Mouse (Mus musculus): ENCODE results near the gene Bicdl1. TPM values are rescaled to one million over a fixed set of nuclear protein-coding genes. Genes with fewer than 3 reads are reported as not detected.
"Not testable (repeated sequence)": the region's sequence is repeated elsewhere in the genome, so short reads cannot be mapped to it uniquely, and the experiment has no call there.

Gene Bicdl1
- 11.4 and 12.5 TPM in 2 replicates for total RNA-seq (2017)

- peak; percentile 17; the same call in 1 of the 2 replicates for ATAC-seq (ENCODE audit: extremely low read depth, insufficient number of reproducible peaks, low FRiP score, poor library complexity, severe bottlenecking)
Measured at GRCm38 (mm10) chr5:115731001-115731731, at the start of gene Bicdl1. Gene Bicdl1, minus strand, starts transcription at chr5:115731621.

DNA sequence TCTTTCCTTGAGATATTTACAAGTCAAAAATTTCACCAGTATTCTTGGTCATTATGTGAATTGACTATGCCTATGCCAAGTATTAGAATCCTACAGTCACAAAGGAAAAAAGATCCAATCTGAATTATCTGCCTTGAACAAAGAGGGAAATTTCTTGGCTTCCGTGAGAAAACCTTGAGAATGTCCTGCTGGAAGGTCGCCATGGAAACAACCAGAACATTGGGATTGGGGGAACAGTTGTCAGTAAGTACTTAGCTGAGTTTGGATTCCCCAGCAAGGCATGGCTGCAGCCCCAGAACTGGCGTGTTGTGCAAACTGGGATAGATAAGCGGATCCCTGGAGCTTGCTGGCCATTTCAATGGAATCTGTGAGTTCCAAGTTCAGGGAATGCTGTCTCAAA lies 45.5 kb upstream of the Bicdl1 start:
- no peak for ATAC-seq (ENCODE audit: extremely low read depth, insufficient number of reproducible peaks, low FRiP score, poor library complexity, severe bottlenecking)

GRCm38 (mm10) chr5:115775350-115775749 lies 43.9 kb upstream of the Bicdl1 start:
- no peak for ATAC-seq (ENCODE audit: extremely low read depth, insufficient number of reproducible peaks, low FRiP score, poor library complexity, severe bottlenecking)

GRCm38 (mm10) chr5:115770048-115770447 lies 38.6 kb upstream of the Bicdl1 start:
- no peak for ATAC-seq (ENCODE audit: extremely low read depth, insufficient number of reproducible peaks, low FRiP score, poor library complexity, severe bottlenecking)

GRCm38 (mm10) chr5:115769116-115769515 lies 37.7 kb upstream of the Bicdl1 start:
- ATAC-seq (ENCODE audit: extremely low read depth, insufficient number of reproducible peaks, low FRiP score, poor library complexity, severe bottlenecking): no peak

DNA sequence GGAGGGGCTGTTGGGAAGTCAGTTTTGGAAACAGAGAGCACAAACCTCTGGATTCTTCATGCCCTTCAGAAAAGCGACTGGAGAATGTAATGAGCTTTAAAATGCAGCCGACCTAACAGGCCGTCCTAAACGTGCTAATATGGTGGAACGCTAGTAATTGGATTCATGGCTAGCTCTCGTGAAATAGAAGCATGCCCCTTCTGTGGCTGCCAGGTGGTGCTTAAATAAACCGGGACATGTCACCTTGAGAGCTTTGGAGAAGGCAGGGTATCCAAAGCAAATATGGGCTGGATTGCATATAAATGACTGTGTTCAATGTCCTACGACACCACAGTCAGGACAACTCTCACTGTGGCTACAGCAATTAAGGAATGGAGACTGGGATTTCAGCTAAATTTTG lies 35.4 kb upstream of the Bicdl1 start:
- no peak for ATAC-seq (ENCODE audit: extremely low read depth, insufficient number of reproducible peaks, low FRiP score, poor library complexity, severe bottlenecking)

- ATAC-seq (ENCODE audit: extremely low read depth, insufficient number of reproducible peaks, low FRiP score, poor library complexity, severe bottlenecking): no peak
Measured at GRCm38 (mm10) chr5:115763981-115764380, 32.6 kb upstream of the Bicdl1 start.

DNA sequence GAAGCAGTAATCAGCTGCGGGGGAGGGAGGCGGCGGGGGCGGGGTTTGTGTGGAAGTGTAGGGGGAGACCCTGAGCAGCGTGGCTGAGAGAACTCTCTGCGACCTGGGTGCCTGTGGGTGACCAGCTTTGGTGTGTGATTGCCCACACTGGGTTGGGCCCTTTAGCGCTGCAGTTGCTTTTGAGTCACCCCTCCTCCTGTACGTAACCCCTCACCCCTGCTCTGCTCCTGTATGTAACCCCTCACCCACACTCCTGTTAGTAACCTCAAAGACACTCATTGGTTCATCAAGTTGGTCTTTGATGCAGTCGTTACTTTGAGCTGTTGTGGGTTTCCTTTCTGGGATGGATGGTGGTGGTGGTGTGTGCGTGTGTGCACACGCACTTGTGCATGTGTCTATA lies 29.5 kb upstream of the Bicdl1 start:
- no peak for ATAC-seq (ENCODE audit: extremely low read depth, insufficient number of reproducible peaks, low FRiP score, poor library complexity, severe bottlenecking)

- ATAC-seq (ENCODE audit: extremely low read depth, insufficient number of reproducible peaks, low FRiP score, poor library complexity, severe bottlenecking): no peak
Measured at GRCm38 (mm10) chr5:115758431-115759180, 27.2 kb upstream of the Bicdl1 start.

DNA sequence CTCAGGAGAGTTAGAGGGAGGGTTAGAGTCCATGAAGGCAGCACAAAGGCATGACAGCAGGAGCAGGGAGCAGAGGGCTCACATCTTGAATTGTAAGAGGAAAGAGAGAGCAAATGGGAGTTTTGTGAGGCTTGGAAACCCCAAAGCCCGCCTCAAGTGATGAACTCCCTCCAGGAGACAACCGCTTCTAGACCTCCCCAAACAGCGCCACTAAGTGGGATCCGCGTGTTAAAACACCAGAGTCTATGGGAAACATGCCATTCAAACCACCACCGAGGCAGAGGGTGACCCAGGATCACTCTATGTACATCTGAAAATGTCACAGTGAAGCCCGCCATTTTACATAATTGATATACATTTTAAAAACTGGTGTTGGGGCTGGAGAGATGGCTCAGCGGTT lies 26.1 kb upstream of the Bicdl1 start:
- no peak for ATAC-seq (ENCODE audit: extremely low read depth, insufficient number of reproducible peaks, low FRiP score, poor library complexity, severe bottlenecking)

DNA sequence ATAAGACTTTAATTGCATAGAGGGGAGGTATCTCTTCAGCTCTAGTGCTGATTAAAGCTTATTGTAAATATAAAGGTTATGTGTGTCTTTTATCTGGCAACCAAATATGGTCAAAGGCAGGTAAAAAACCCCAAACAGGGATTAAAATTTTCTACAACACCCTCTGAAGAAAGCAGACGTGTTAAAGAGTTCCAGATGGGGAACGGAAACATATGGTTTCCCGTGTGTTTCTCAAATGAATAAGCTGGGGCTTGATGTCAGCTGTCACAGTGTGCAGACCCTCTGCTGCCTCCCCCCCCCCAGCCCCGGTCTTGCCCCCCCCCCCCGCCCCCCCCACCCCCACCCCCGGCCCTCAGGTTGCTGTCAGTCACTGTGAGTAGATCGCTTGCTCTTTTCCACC lies 24.1 kb upstream of the Bicdl1 start:
- ATAC-seq (ENCODE audit: extremely low read depth, insufficient number of reproducible peaks, low FRiP score, poor library complexity, severe bottlenecking): no peak

- 0 out of 2 replicates have a peak, but pooled peaks have one; percentile 30 for ATAC-seq (ENCODE audit: extremely low read depth, insufficient number of reproducible peaks, low FRiP score, poor library complexity, severe bottlenecking)
Measured at GRCm38 (mm10) chr5:115754831-115755230, 23.4 kb upstream of the Bicdl1 start.

DNA sequence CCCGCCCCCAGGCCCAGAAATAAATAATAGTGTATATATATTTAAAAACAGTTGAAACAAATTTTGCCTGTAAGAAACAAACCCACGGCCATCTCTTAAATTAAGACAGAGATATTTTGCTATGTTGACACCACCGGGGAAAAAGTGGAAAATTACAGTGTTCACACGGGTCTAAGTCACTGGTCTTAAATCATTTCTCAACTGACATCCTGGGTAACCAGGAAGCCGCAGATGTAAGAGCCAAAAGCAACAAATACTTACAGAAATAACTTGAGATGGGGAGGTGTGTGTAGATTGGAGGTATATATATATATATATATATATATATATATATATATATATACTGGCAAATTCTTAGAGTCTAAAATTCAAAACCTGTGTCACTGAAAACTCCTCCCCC lies 21.5 kb upstream of the Bicdl1 start:
- no peak for ATAC-seq (ENCODE audit: extremely low read depth, insufficient number of reproducible peaks, low FRiP score, poor library complexity, severe bottlenecking)

DNA sequence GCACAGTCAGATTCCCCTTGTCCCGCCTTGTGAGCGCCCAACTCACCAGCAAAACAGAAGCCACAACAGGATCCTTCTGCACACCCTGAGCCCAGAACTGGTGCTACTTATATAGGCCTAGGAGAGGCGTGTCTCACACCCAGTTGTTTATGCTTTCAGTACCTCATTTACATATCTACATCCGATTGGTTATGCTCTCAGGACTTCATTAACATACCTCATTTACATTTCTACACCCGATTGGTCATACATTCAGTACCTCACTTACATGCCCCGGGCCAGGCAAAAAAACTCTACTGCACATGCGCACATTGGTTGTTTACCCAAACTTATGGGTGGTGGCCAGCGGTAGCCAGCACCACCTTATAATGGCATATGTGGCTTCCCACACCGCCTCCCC lies 20.5 kb upstream of the Bicdl1 start:
- not testable (repeated sequence) for ATAC-seq (ENCODE audit: extremely low read depth, insufficient number of reproducible peaks, low FRiP score, poor library complexity, severe bottlenecking)

DNA sequence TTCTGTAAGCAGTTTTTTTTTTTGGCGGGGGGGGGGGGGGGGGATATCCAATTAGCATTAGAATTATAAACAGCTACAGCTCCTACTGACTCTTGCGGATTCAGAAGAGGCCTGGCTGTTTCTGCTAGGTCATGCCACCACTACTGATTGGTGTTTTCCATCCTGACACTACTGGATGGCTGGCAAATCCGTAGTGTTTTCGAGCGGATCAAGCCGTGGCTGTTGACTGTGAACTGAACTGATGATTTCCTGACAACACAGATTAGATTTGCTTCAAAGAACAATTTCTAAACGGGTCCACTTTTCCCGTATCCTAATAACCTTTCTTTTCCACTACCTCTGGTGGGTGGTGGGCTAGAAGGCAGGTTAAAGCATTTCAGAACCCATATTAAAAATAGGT lies 16.9 kb upstream of the Bicdl1 start:
- ATAC-seq (ENCODE audit: extremely low read depth, insufficient number of reproducible peaks, low FRiP score, poor library complexity, severe bottlenecking): no peak

DNA sequence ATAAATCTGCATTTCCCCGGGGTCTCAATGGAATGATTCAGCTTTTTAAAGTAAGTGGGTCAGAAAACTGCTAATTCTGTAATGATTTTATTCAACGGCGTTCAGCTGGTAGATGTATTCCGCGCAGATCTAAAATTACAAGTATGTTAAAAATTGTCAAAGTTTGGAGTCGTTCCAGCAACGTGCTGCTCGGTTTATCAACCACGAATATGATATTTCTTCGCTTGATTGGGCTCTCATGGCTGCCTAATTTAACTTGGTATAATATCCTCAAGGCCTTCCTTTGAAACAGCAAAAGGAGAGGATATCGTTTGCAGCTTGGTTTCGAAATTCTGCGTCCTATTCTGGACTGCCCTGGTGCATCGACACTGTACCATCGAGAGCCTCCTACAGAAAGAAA lies 13.9 kb upstream of the Bicdl1 start:
- ATAC-seq (ENCODE audit: extremely low read depth, insufficient number of reproducible peaks, low FRiP score, poor library complexity, severe bottlenecking): no peak

DNA sequence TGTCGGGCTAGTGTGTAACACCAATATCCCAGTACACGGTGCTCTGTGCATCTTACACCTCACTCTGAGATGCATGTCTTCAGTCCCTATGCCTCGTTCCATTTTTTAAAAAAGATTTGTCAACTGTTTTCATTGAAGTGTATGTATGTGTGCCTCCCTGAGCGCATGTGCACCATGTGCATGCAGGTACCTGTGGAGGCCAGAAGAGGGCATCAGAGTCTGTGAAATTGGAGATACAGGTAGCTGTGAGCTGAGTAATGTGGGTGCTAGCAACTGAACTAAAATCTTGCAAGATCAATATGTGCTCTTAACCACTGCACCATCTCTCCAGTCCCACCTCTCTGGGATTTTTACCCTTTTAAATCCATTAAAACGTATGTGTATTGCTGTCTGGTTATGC lies 6.6 kb upstream of the Bicdl1 start:
- no peak for ATAC-seq (ENCODE audit: extremely low read depth, insufficient number of reproducible peaks, low FRiP score, poor library complexity, severe bottlenecking)

DNA sequence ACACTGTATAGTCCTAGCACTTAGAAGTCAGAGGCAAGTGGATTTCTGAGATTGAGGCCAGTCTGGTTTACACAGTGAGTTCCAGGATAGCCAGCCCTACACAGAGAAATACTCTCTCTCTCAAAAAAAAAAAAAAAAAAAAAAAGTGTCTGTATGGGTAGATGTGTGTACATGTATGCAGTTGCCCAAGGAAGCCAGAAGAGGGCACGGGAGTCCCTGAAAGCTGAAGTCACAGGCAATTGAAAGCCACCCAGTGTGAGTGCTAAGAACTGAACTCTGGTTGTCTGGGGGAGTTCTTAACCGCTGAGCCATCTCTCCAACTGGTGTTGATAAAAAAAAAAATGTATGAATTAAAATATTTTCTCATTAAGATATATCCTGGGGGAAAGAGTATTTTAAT lies 3.1 kb upstream of the Bicdl1 start:
- no peak for ATAC-seq (ENCODE audit: extremely low read depth, insufficient number of reproducible peaks, low FRiP score, poor library complexity, severe bottlenecking)

- no peak for ATAC-seq (ENCODE audit: extremely low read depth, insufficient number of reproducible peaks, low FRiP score, poor library complexity, severe bottlenecking)
Measured at GRCm38 (mm10) chr5:115732849-115733216, 1.4 kb upstream of the Bicdl1 start.

- peak; percentile 77 for ATAC-seq (ENCODE audit: extremely low read depth, insufficient number of reproducible peaks, low FRiP score, poor library complexity, severe bottlenecking)
Measured at GRCm38 (mm10) chr5:115732176-115732848, 891 bp upstream of the Bicdl1 start.

Measured in neutrophil, adult 5-6 weeks (primary cell).